Mouse (Mus musculus): ENCODE results near the gene Slc16a10.

Gene Slc16a10

DNA sequence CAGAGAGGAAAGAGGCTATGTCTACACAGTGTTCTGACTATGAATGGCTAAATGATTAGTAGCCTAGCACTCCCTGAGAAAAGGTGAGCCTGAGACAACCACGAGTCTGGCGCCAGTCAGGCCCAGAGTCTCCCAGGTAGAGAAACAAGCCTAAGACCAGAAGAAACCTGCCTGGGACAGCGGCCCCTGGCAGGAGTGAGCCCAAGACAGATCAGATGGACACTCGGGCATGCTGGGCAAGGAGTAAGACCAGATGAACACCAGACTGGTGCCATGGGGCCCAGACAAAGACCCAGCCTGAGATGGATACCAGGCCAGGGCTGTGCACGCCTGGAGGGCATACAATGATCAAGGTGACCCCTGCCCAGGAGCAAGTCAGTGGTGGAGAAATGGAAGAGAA lies 32.5 kb downstream of the Slc16a10 start:
- DNase-seq (ENCODE audit: low spot score in 2 of 2) = no peak

DNA sequence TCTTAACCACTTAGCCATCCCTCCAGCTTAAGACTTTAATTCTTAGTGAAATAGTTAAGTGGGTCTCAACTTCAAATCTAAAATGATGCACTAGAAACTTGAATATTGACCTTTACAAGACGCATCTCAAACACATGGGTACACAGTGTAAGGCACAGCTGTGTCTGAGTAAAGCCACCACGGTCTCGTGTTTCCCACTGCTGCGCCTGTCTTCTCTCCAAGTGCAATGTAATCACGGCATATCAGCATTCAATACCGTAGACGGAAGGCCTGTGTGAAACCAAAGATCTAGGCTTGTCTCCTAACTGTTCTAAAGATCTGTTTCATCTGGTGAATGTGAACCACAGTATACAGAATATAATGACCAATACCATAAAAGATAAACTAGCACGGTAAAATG lies 33.1 kb downstream of the Slc16a10 start:
- DNase-seq (ENCODE audit: low spot score in 2 of 2) = no peak

DNA sequence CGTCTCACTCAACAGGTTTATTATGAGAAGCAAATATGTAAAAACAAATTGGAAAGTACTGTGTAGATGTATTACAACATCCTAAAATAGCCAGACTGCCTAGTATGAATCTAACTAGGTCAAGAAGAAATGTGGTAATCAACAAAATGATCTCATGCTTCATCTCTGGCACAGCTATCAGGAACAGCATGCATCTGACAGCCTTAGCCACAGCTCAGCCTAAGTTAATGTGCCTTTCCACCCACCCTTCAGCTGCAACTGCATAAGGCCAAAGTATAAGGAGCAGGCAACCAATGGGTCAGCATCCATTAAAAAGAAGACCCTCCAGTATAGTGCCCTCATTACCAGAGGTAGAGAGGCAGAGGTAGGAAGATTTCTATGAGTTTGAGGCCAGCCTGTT lies 34.1 kb downstream of the Slc16a10 start:
- peak; percentile 39 to 43 for DNase-seq (ENCODE audit: low spot score in 2 of 2)

DNA sequence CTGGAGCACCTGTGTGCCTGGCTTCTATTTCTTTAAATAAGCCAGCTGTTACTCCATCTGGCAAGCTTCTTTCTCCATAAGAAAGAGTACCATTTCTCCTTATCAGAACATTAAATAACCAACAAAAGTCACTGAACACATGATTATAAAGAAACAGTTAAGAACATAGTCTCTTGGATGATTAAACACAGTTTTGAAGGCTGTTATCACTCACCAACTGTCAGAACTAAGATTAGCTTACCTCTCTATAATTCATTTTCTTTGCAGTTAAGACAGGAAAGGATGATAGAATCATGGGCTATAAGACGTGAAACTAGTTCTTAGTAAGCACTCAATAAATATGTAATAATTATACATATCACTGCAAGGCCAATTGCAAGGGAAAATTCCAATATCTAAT lies 36.9 kb downstream of the Slc16a10 start:
- DNase-seq (ENCODE audit: low spot score in 2 of 2) = no peak

DNA sequence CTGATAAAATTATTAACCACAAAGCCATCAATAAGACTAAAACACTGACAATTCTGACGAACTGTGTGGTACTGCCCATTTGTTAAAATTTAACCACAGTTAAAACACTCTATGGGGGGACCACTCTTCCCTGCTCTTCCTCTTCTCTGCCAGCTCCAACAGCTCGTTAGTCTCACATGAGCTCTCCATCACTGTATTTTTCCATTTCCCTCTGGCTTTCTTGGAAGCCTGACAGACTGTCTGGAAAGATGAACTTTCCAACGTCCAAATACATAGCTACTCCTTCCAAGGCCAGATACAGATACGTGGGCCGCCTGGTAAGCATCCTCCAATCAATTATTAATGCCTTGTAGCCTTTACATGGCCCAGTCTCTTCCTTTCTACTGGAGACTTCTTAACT lies 38.3 kb downstream of the Slc16a10 start:
- DNase-seq (ENCODE audit: low spot score in 2 of 2) = peak; percentile 38 to 65

DNA sequence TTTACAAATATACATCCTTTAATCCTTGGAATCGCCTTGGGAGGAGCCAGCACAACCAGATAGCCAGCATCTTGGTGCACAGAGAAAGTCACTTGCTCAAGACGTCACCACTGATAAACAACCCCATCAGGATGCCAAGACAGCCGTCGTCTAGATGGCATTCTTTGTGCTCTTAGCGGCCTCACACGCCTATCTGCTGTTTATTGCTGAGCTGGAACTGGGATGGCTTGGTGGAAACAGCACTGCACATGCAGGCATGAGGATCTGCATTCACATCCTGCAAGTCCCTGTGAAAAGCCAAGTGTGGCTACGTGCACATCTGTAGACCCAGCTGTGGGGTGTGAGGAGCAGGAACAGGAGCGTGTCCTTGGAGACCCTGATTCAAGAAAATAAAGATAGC lies 39.1 kb downstream of the Slc16a10 start:
- no peak for DNase-seq (ENCODE audit: low spot score in 2 of 2)

DNA sequence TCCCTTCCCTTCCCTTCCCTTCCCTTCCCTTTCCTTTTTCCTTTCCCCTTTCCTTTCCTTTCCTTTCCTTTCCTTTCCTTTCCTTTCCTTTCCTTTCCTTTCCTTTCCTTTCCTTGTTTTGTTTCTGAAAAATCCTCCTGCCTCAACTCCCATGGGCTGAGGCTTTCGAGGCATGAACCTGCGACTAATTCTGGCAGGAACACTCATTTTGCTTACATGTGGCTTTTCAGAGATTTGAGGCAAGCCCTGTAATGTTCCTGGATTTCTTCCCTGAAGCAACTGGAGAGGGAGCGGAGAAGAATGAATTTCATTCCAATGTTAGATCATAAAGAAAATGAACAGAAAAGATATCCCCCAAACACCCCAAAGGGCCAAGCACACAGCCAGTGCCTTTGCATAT lies 39.9 kb downstream of the Slc16a10 start:
- no peak for DNase-seq (ENCODE audit: low spot score in 2 of 2)

DNA sequence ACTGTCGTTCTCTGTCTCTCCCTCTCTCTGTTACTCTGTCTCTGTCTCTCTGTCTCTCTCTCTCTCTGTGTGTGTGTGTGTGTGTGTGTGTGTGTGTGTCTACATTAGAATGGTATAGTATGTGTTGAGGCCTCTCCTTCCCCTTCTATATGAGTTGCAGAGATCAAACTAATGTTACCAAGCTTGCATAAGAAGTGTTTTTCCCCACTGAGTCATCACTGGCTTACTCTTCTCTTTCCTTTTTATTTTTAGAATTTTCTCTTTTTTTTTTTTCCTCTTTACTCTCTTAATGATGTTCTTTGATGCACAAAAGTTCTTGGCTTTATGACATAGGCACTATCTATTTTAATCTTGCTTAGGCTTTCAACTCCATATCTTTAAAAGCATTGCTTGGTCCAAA lies 43.6 kb downstream of the Slc16a10 start:
- no peak for DNase-seq (ENCODE audit: low spot score in 2 of 2)

DNA sequence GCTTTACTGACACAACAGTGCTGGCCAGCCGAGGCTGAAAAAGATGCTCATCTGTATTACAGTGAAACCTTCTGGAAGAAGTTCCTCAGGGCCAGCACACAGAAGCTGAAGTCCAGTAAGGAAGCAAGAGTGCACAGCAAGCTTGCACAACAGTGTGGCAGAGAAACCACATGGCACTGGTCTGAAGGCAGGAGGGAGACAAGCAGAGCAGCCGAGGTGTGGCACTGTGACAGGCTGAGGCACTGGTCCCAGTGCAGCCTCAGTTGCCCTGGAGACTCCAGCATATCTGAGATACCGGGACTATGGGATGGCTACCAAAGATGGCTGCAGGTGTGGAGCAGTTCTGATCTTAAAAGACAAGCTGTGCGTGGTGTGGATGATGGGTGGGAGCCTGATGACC lies 44.5 kb downstream of the Slc16a10 start:
- DNase-seq (ENCODE audit: low spot score in 2 of 2) = no peak

DNA sequence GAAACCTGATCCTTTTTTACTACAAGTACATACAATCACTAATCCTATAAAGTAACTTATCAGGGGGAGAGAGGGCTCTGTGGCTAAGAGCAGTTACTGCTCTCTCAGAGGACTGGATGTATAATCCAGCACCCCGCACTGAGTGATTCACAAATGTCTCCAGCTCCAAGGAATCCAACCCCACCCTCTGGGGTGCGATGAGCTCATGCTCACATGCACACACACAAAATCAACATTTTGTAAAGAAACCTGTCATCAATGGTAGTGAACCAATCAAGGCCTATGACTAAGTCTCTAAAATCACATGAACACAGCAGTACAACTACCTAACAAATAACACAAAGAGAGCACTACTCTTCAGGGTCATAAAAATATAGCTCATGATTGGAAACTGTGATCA lies 47.3 kb downstream of the Slc16a10 start:
- DNase-seq (ENCODE audit: low spot score in 2 of 2) = peak in 1 of 2 experiments; percentile 21

DNA sequence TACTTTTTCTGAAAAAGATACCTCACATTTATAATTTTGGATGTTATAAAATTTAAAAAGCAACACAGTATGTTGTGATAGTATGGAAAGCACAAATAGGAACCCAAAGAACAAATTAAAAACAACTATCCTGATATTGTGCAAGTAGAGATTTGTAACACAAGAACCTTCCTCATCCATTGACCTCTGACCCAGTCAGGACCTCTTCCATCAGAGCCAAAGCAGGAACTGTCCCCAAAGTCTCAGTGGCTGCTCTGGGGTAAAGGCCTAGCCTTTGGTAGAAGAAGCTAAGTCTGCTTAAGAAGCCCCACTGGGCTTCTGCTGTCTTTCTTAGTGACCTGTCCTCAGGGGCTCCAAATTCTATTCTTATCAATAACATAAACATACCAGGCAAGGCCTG lies 48.5 kb downstream of the Slc16a10 start:
- no peak for DNase-seq (ENCODE audit: low spot score in 2 of 2)

DNA sequence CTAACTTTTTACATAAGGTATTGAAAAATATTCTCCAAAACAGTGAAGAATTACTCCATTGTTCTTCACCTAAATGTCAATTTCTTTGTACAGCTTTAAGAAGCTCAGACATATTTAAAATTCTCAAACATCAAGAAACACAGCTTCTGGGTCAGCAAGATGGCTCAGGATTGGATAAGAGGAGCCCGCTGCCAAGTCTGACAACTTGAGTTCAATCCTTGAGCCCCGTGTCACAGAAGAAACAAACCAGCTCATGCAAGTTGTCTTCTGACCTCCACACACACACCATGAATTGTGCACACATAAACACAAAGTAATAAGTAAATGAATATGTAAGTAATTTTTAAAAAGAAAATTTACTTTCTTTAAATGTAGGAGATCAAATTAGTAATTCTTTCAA lies 50.6 kb downstream of the Slc16a10 start:
- no peak for DNase-seq (ENCODE audit: low spot score in 2 of 2)

DNA sequence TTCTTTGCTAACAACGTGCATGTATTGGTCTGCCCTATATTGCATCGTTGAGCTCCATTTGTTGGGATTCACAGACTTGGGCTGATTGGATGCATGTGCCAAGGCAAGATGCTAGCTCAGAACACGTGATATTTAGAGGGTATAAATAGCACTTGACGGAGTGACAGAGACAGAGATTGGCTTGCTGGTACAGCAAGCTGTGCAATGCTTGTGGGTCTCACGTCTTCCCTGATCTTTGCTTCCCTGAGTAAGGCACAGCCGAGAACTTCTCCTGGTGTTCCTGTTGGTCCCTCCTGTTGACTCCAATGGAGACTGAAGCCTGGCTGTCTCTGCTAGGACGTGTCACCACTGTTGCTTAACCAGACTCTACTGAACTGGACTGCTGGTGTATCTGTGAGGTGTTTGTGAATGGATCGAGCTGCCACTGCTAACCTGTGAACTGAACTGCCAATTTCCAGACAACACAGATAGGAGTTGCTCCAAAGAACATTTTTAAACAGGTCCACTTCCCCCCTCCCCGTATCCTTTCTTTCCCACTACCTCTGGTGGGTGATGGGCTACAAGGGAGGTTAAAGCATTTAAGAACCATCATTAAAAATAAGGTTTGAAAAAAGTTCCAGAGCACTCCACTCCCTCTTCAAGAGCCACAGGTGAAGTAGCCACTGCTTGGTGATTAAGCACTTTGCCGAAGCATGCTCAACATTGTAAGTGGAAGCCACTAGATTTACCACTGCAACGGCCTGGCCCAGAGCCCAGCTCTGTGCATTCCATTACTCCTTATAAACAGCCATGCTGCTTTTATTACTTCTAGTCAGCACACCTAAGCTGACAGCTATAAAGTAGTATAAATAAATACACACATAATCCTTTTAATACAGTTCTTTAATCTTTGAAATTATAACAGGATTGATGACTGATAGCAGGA lies 51.3 kb downstream of the Slc16a10 start:
- DNase-seq (ENCODE audit: low spot score in 2 of 2) = peak in 1 of 2 experiments; percentile 54

DNA sequence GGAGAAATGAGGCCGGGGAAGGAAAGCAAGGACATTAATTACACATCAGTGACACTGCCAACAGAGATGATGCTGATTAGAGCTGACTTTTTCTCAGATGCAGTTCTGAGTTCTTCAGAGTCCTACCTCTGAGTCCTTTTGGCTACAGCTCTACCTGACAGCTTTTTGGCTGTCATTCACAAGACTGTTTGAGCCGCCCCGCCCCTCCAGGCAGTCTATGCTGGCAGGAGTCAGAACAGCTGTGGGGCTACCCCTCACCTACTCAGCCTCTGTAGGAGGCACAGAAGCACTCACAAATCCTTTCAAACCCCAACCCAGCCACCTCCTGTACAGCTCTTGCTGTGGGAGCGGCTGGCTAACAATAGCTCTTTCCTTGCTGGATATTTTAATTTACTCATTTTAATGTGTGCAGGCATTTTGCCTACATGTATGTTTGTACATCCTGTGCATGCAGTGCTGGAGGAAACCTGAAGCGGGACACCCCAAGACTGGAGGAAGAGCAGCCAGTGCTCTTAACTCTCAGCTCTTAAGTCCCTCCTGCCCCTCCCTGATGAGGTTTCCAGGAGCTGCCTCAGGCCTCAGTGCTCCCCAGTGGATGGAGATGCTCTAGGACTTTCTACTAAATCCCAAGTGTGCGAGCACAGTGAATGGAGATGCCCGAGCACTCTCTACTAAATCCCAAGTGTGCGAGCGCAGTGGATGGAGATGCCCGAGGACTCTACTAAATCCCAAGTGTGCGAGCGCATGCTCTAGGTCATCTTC lies 57.5 kb downstream of the Slc16a10 start:
- peak; percentile 38 to 47 for DNase-seq (ENCODE audit: low spot score in 2 of 2)

DNA sequence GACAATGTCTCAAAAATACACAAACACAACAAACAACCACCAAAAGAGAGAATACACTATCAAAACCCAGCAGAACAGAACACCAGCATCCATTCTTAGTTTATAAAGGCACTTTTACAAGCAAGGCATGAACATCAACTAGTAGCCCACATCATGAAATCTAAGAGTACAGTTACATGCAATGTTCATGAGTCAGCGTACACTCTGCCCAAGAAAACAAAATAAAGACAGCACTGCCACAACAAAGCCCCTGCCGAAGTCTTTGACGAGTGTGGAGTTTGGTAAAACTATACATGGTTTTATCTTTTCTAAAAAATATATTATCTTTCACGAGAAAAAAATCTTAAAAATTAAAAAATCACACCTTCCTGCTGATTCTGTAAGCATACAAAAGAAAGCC lies 58.5 kb downstream of the Slc16a10 start:
- no peak for DNase-seq (ENCODE audit: low spot score in 2 of 2)

DNA sequence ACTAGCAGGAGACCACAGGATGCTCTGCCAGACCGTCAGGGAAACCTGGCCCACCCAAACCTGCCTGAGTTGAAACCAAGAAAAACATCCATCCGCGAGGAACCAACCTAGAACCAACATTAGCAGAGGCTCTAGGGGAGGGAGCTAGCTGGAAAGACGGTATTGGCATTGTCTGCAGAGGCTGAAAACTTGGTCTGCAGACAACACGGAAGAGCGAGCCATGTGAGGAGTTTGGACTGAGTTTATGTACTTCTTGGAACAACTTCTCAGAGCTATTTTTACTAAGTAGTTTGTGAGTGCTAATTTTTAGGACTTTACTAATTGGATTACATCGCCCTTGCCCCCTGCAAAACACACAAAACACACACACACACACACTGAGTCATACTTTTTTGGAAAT lies 59.4 kb downstream of the Slc16a10 start:
- DNase-seq (ENCODE audit: low spot score in 2 of 2) = peak in 1 of 2 experiments; percentile 31

DNA sequence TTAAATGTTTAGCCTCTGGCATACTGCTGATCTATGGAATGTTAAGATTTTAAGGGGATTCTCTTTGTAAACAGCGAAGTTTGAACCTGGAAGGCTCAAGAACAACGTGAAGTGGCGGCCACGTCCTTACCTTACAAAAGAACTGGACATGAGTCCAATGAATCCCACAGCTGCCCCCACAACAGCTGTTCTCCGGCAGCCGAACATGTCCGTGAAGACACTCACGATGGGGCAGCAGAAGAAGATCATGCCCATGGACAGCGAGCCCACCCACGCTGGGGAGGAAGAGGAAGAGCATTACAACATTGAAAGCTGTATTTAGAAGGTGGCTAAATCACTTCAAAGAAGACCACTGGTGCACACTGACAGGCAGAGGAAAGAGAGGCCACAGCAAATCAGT lies 61.5 kb downstream of the Slc16a10 start:
- no peak for DNase-seq (ENCODE audit: low spot score in 2 of 2)

DNA sequence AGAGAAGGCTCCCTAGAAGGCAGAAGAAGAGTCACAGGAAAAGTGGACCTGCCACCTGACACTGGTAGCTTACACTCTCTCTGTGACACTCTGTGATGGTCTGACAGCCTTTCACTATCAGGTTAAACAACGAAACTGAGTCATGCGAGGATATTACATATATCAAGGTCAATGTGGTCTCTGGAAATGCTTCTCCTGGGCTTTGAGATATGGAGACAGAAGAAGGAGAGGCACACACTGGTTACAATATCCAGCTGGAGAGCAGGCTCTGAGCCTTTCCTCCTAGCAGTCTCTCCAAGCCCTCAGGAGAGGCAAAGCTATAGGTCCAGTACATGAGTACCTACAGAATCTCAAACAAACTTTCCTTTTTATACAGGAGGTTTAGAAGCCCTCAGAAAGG lies 62.8 kb downstream of the Slc16a10 start:
- DNase-seq (ENCODE audit: low spot score in 2 of 2) = no peak

DNA sequence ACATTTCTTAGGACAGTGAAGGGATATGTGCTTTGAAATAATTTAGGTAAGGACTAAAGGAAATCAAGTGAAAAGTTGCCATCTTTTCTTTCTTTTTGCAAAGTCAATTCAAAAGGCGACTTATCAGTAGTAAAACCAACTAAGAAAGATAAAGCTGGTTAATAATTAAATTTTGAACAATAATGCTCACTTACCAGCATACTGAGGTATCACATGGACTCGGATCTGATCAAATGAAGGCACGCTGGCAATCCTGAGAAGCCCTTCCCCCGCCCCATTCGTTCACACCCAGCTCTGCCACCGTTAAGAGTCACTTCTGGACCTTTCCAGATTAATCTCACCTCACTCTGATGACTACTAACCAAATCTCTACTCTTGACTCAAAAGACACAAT lies 64.1 kb downstream of the Slc16a10 start:
- DNase-seq (ENCODE audit: low spot score in 2 of 2) = no peak

DNA sequence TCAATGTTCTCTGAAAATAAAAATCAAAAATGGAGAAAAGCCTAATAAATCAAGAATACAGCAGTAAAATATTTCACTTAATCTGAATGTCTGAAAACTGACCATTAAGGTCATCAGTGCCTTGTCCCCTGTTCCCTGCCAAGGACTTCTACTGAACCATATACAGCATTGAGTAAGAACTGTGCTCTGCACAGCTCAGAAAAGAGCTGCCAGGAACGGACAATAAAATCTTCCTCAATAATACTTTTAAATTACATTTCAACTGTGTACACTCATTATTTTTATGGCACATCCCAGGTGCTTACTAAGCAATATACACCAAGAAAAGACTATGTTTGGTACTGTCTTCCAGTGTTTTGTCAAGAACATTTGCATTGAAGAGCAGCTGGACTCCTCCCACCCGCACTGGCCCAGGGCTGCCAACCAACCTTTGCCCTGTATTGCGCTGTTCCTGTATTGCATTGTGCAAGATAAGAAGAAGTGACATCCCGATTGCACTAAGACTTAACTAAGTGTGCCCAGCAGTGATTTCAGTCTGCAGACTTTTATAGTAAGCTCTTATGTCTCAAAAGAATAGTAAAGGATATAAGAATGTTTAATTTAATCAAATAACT lies 64.6 kb downstream of the Slc16a10 start:
- DNase-seq (ENCODE audit: low spot score in 2 of 2) = no peak

DNA sequence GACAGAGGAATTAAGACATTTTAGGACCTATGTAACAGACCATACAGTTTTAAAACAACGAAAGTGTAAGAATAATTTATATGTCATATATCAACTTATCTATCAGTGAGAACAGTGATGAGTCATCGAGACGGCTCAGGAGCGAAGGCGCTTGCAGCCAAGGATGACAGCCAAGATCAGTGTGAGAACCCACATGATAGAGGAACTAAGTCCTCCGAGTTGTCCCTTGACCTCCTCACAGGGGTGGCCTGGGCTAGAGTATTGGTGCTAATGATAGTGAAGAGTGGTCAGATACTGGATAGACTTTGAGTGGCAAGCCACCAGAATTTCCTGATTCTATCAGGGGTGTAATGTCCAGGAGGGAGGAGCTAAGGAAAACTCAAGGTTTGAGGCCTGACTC lies 68.5 kb downstream of the Slc16a10 start:
- DNase-seq (ENCODE audit: low spot score in 2 of 2) = no peak

DNA sequence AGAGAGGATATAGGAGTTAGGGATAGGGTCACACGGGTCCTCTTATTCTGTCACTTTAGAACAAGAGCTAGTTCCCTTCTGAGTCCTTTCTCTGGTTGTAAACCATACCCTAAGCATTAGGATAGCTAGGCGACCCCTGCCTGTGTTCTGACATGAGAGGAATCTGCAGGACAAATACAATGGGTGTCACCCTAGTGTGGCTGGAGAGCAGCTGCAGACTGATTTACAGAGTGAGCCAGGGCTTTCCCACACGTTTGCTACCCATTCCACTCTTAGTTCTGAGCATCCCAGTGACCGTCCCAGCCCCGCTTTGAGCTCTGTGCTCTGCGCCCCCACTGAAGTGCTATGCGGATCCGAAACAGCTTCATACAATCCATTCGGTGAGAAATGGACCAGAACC lies 71.4 kb downstream of the Slc16a10 start:
- DNase-seq (ENCODE audit: low spot score in 2 of 2) = no peak

DNA sequence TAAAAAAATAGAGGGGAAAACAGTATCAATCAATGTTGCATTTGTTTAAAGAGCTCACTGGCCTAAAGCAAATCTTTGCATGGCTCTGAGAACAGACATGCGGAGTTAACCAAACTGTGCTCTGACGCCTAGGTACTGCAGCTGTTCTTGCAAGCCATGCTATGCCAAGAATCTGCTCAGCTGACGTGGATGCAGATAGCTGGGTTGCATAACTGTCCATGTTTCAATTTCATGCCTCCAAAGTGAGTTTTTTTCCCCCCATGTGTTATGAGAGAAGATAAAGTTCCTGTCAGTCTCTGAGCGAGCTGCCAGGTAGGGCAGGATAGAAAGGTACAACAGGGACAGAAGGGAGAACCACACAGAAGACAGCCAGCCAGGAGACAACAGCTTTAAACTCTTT lies 72.8 kb downstream of the Slc16a10 start:
- DNase-seq (ENCODE audit: low spot score in 2 of 2) = peak; percentile 69 to 76

All from heart, adult 9 months (tissue).